ENCODE assay signal across 7 mouse cellular contexts in genomic region chr2:154892201-154893044, GRCm38 (mm10). TPM values are rescaled to one million over a fixed set of nuclear protein-coding genes. Genes with fewer than 3 reads are reported as not detected.
DNase-seq lines count a peak whose midpoint lies in the region; ATAC-seq lines count a peak whose summit lies in the region.

Gene Eif2s2, minus strand, starts transcription at chr2:154892935.

- H3K27ac ChIP-seq in intestine, embryonic 15.5 days = peak within 1 kb of the TSS; percentile 88
- peak within 1 kb of the TSS; percentile 95 for H3K27ac ChIP-seq in midbrain, embryonic 10.5 days (replicated peaks)

- H3K27me3 ChIP-seq in intestine, embryonic 15.5 days (replicated peaks) = no peaks in the 10 kb centered on the region
- H3K27me3 ChIP-seq in midbrain, embryonic 10.5 days (ENCODE audit: low read depth, poor library complexity, severe bottlenecking) = peaks cover 10% of the 10 kb centered on the region

- H3K4me3 ChIP-seq in intestine, embryonic 15.5 days (replicated peaks) = peak within 1 kb of the TSS; percentile 79
- H3K4me3 ChIP-seq in midbrain, embryonic 10.5 days = peak within 1 kb of the TSS; percentile 97

- peak; percentile 98 for DNase-seq in adrenal gland, adult 2 months
- peak; percentile 99 for DNase-seq in embryo, embryonic 11.5 days (ENCODE audit: low read depth, low spot score)
- peak; percentile 94 for DNase-seq in gastrocnemius, postnatal 36 days
- DNase-seq in left cerebral cortex, postnatal 25 days (ENCODE audit: low spot score in 2 of 2) = peak; percentile 95 to 99
- DNase-seq in midbrain, embryonic 10.5 days (ENCODE audit: low spot score) = peak; percentile 96
- DNase-seq in right cerebral cortex, postnatal 4 days = peak; percentile 94

- peaks cover 3% of the 10 kb centered on the region; the same call in 1 of the 2 replicates for H3K4me1 ChIP-seq in intestine, embryonic 15.5 days (replicated peaks)
- H3K4me1 ChIP-seq in midbrain, embryonic 10.5 days = peaks cover 29% of the 10 kb centered on the region

- peak within 1 kb of the TSS; percentile 74 for H3K4me2 ChIP-seq in intestine, embryonic 15.5 days (replicated peaks)

- ATAC-seq in intestine, embryonic 15.5 days = peak; percentile 98

- H3K9me3 ChIP-seq in intestine, embryonic 15.5 days = no peaks in the 10 kb centered on the region
- no peaks in the 10 kb centered on the region for H3K9me3 ChIP-seq in midbrain, embryonic 10.5 days (replicated peaks)

- under 1% methylated on average over 75 of the region's 75 CpGs for WGBS in intestine, embryonic 15.5 days
- WGBS in midbrain, embryonic 10.5 days = under 1% methylated on average over 75 of the region's 75 CpGs

- 0 out of 2 replicates have a peak, but pooled peaks cover 3% of the 10 kb centered on the region for H3K36me3 ChIP-seq in intestine, embryonic 15.5 days
- H3K36me3 ChIP-seq in midbrain, embryonic 10.5 days = peaks cover 19% of the 10 kb centered on the region

- intact Hi-C loops in gastrocnemius, postnatal 36 days (cut with DNase I) = no loop called here
- intact Hi-C loops in left cerebral cortex, postnatal 25 days (cut with DNase I) = no loop called here

- peak within 1 kb of the TSS; percentile 90 for H3K9ac ChIP-seq in intestine, embryonic 15.5 days

RNA-seq across cellular contexts. Expression of gene Eif2s2, which starts in this region (rescaled TPM):
- total RNA-seq in adrenal gland, adult 2 months (2021) = 100 to 1,000 TPM; 106 to 160 TPM
- 2.2 and 3.1 TPM in 2 replicates for polyA plus RNA-seq in adrenal gland, adult 2 months (2012; rRNA removed)
- 100 to 1,000 TPM in 1 of 2 experiments, 10 to 100 TPM in 1; 96.9 to 117 TPM for total RNA-seq in gastrocnemius, postnatal 36 days (2021)
- 87.5 and 106 TPM in 2 replicates for polyA plus RNA-seq in intestine, embryonic 15.5 days (2015; fragmentation: Nextera tagmentation; extraction: Ambion mirVana)
- 10 to 100 TPM; 47.1 to 48.5 TPM for total RNA-seq in left cerebral cortex, postnatal 25 days (2021)
- 108 and 119 TPM in 2 replicates for polyA plus RNA-seq in midbrain, embryonic 10.5 days (2016; fragmentation: Nextera tagmentation; extraction: Ambion mirVana)

Comparison
In these comparisons a context has a peak if more than half of its experiments do, and no peak if none do; other contexts are left out.
1. Peak in every context shown above with its lines: DNase-seq, ATAC-seq, H3K4me3 ChIP-seq and H3K27ac ChIP-seq.
2. RNA of gene Eif2s2 (polyA plus RNA-seq): 108 to 119 TPM in midbrain, embryonic 10.5 days and 87.5 to 106 TPM in intestine, embryonic 15.5 days; 2.2 to 3.1 TPM in adrenal gland, adult 2 months; every median in the first group is over 10 times any median in the second.